Mouse (Mus musculus): ENCODE measurements around the gene Tdrd3.

The Tdrd3 gene

GRCm38 (mm10) chr14:87451645-87452443, 35.4 kb downstream of the Tdrd3 start:
- DNase-seq (ENCODE audit: low spot score in 2 of 2): peak in 1 of 2 experiments; percentile 39

GRCm38 (mm10) chr14:87455630-87456175, 39.3 kb downstream of the Tdrd3 start:
- DNase-seq (ENCODE audit: low spot score in 2 of 2): no peak

- DNase-seq (ENCODE audit: low spot score in 2 of 2): no peak
Observed at GRCm38 (mm10) chr14:87459777-87460176, 43.3 kb downstream of the Tdrd3 start.

- DNase-seq (ENCODE audit: low spot score in 2 of 2): no peak
Observed at GRCm38 (mm10) chr14:87461543-87461942, 45.1 kb downstream of the Tdrd3 start.

- peak; percentile 27 to 39 for DNase-seq (ENCODE audit: low spot score in 2 of 2)
Observed at GRCm38 (mm10) chr14:87463963-87464654, 47.7 kb downstream of the Tdrd3 start.

- DNase-seq (ENCODE audit: low spot score in 2 of 2): no peak
Observed at GRCm38 (mm10) chr14:87464655-87465054, 48.2 kb downstream of the Tdrd3 start.

GRCm38 (mm10) chr14:87467586-87467985, 51.1 kb downstream of the Tdrd3 start:
- DNase-seq (ENCODE audit: low spot score in 2 of 2): no peak

GRCm38 (mm10) chr14:87471521-87471920, 55.1 kb downstream of the Tdrd3 start:
- no peak for DNase-seq (ENCODE audit: low spot score in 2 of 2)

GRCm38 (mm10) chr14:87472782-87473181, 56.3 kb downstream of the Tdrd3 start:
- DNase-seq (ENCODE audit: low spot score in 2 of 2): no peak

GRCm38 (mm10) chr14:87475721-87476359, 59.4 kb downstream of the Tdrd3 start:
- no peak for DNase-seq (ENCODE audit: low spot score in 2 of 2)

- DNase-seq (ENCODE audit: low spot score in 2 of 2): no peak
Observed at GRCm38 (mm10) chr14:87478339-87478951, 62.0 kb downstream of the Tdrd3 start.

- no peak for DNase-seq (ENCODE audit: low spot score in 2 of 2)
Observed at GRCm38 (mm10) chr14:87485888-87486287, 69.4 kb downstream of the Tdrd3 start.

- no peak for DNase-seq (ENCODE audit: low spot score in 2 of 2)
Observed at GRCm38 (mm10) chr14:87497955-87498594, 81.6 kb downstream of the Tdrd3 start.

GRCm38 (mm10) chr14:87505924-87506323, 89.5 kb downstream of the Tdrd3 start:
- no peak for DNase-seq (ENCODE audit: low spot score in 2 of 2)

- no peak for DNase-seq (ENCODE audit: low spot score in 2 of 2)
Observed at GRCm38 (mm10) chr14:87515281-87515680, 98.8 kb downstream of the Tdrd3 start.

- no peak for DNase-seq (ENCODE audit: low spot score in 2 of 2)
Observed at GRCm38 (mm10) chr14:87517381-87517780, 100.9 kb downstream of the Tdrd3 start.

GRCm38 (mm10) chr14:87531847-87532246, 115.4 kb downstream of the Tdrd3 start:
- DNase-seq (ENCODE audit: low spot score in 2 of 2): no peak

GRCm38 (mm10) chr14:87537127-87537819, 120.8 kb downstream of the Tdrd3 start:
- no peak for DNase-seq (ENCODE audit: low spot score in 2 of 2)

GRCm38 (mm10) chr14:87549986-87550385, 133.5 kb downstream of the Tdrd3 start:
- no peak for DNase-seq (ENCODE audit: low spot score in 2 of 2)

- no peak for DNase-seq (ENCODE audit: low spot score in 2 of 2)
Observed at GRCm38 (mm10) chr14:87552211-87552610, 135.8 kb downstream of the Tdrd3 start.

GRCm38 (mm10) chr14:87563841-87564240, 147.4 kb downstream of the Tdrd3 start:
- DNase-seq (ENCODE audit: low spot score in 2 of 2): no peak
